Mouse (Mus musculus): ENCODE data around the gene Gimap4.

DNA sequence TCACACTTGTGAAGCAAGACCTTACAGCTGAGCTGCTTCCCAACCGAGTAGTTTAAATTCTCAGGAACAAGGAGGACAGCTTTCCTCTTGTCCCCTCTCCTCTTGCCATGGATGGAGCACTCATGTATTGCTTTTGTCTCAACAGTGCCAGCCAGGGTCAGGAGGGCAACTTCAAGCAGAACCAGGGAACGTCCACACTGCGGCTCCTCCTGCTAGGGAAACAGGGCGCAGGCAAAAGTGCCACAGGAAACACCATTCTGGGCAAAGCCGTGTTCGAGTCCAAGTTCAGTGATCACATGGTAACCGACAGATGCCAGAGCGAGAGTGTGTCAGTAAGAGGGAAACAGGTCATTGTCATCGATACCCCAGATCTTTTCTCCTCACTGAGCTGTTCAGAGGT is 34.3 kb upstream of the Gimap4 start:
- TF ChIP-seq CTCF (IDR thresholded peaks at IDR 0.05; ENCODE audit: extremely low read depth, insufficient read depth, insufficient read length, insufficient replicate concordance) = no peak
- TF ChIP-seq POLR2A (IDR thresholded peaks at IDR 0.05; ENCODE audit: low read depth, low read length) = no peak
